Mouse (Mus musculus) testis, adult 2 months (tissue): ENCODE measurements at regions not wholly inside any gene's neighbourhood (a gene's known extent, or its start where the extent isn't known, plus 50 kb on each side); places are given as distances from the start of the nearest gene placed in this dataset.

ENCODE experiments used
- H3K27ac ChIP-seq: fragments of 200-500 bp; 2 replicates; pipeline ENCODE4 v1.5.1; 2012; ENCODE audit warnings: low read depth, low read length; ENCODE audit not compliant: control insufficient read depth, insufficient read depth
- H3K27me3 ChIP-seq: fragments of 200-500 bp; 2 replicates; pipeline ENCODE4 v1.6.1; 2012; ENCODE audit warnings: mild to moderate bottlenecking, low read length, moderate library complexity; ENCODE audit not compliant: control insufficient read depth, insufficient read depth
- H3K36me3 ChIP-seq: fragments of 200-500 bp; 2 replicates; pipeline ENCODE4 v1.6.1; 2012; ENCODE audit warnings: mild to moderate bottlenecking, low read length; ENCODE audit not compliant: control insufficient read depth, insufficient read depth
- H3K4me1 ChIP-seq: fragments of 200-500 bp; 2 replicates; pipeline ENCODE4 v1.6.1; 2012; ENCODE audit warnings: low read length; ENCODE audit not compliant: control insufficient read depth, insufficient read depth
- H3K4me3 ChIP-seq: fragments of 200-500 bp; 2 replicates; pipeline ENCODE4 v1.5.1; 2012; ENCODE audit warnings: low read depth, mild to moderate bottlenecking, low read length, moderate library complexity, mixed read lengths; ENCODE audit not compliant: control insufficient read depth
- CTCF ChIP-seq: fragments of 200-500 bp; IDR thresholded peaks from 2 replicates; pipeline ENCODE4 v1.5.1; 2012; ENCODE audit warnings: low read depth, mild to moderate bottlenecking, inconsistent platforms, low read length, moderate library complexity; ENCODE audit not compliant: control insufficient read depth, insufficient read depth, insufficient replicate concordance
- POLR2A ChIP-seq: fragments of 200-500 bp; IDR thresholded peaks from 2 replicates; pipeline ENCODE4 v1.6.1; 2012; ENCODE audit warnings: low read depth, mild to moderate bottlenecking, inconsistent platforms, low read length, moderate library complexity; ENCODE audit not compliant: control insufficient read depth

DNA sequence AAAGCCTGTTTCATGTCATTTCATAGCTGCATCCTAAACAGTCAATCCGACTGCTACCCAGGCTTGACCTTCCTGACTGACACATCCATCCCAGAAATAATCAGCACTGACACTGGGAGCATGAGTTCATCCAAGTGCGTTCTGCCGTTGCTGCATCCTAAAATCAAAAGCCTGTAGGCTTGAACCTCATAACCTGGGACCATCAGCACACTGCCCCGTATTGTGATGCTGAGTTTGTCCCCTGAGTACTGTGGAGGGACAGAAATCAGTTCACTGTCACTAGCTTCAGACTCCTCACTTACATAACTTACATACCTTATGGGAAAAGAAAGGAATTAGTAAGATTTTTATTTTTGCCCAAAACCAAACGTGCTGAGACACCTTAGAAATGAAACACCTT, 255.0 kb downstream of the Ankrd50 start:
- Histone ChIP-seq H3K27me3 (no peaks in the 10 kb centered on the region), H3K27ac (no peak overlapping the region), H3K4me1 (peaks cover 3% of the 10 kb centered on the region; the same call in 1 of the 2 replicates), H3K36me3 (no peaks in the 10 kb centered on the region), H3K4me3 (no peak overlapping the region)
- TF ChIP-seq CTCF (no peak), POLR2A (no peak)

GRCm38 (mm10) chr3:38229051-38229450, 255.6 kb downstream of the Ankrd50 start:
- no peaks in the 10 kb centered on the region for H3K36me3 ChIP-seq
- TF ChIP-seq CTCF: no peak
- no peak for TF ChIP-seq POLR2A

GRCm38 (mm10) chr3:38227596-38227995, 257.0 kb downstream of the Ankrd50 start:
- no peak overlapping the region for H3K4me3 ChIP-seq
- H3K36me3 ChIP-seq: no peaks in the 10 kb centered on the region
- no peaks in the 10 kb centered on the region for H3K27me3 ChIP-seq
- H3K4me1 ChIP-seq: peaks cover 3% of the 10 kb centered on the region; the same call in 1 of the 2 replicates
- H3K27ac ChIP-seq: no peak overlapping the region
- peak; percentile 73; the same call in 1 of the 2 replicates for TF ChIP-seq CTCF
- no peak for TF ChIP-seq POLR2A

More at GRCm38 (mm10) chr3:38229051-38229450, 255.6 kb downstream of the Ankrd50 start:
- H3K4me1 ChIP-seq: peaks cover 3% of the 10 kb centered on the region; the same call in 1 of the 2 replicates
- H3K27ac ChIP-seq: no peak overlapping the region
- H3K27me3 ChIP-seq: no peaks in the 10 kb centered on the region
- H3K4me3 ChIP-seq: no peak overlapping the region

GRCm38 (mm10) chr3:38227121-38227520, 257.5 kb downstream of the Ankrd50 start:
- Histone ChIP-seq H3K27ac (no peak overlapping the region), H3K4me3 (no peak overlapping the region)

DNA sequence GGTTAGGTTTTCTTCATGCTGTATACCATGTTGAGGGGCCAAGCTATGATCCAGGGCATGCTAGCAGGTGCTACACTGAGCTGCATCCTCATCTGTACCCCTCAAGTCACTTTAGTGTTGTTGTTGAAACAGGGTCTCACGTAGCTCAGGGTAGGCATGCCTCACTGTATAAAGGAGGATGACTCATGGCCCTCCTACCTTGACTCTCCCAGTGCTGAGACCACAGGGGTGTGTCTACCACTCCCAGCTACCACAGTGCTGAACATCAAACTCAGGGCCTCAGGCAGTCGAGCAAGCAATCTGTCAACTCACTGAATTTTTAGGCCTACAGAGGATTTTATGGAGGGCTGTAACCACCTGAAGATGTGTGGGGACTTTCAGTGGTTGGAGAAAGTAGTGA, 258.5 kb downstream of the Ankrd50 start:
- H3K4me3 ChIP-seq: no peak overlapping the region

More at GRCm38 (mm10) chr3:38227121-38227520, 257.5 kb downstream of the Ankrd50 start:
- peaks cover 3% of the 10 kb centered on the region; the same call in 1 of the 2 replicates for H3K4me1 ChIP-seq
- H3K27me3 ChIP-seq: no peaks in the 10 kb centered on the region
- H3K36me3 ChIP-seq: no peaks in the 10 kb centered on the region
- TF ChIP-seq CTCF (no peak), POLR2A (no peak)

GRCm38 (mm10) chr3:38221834-38222215, 262.8 kb downstream of the Ankrd50 start:
- Histone ChIP-seq H3K27ac (no peak overlapping the region), H3K27me3 (no peaks in the 10 kb centered on the region), H3K4me1 (no peaks in the 10 kb centered on the region), H3K36me3 (no peaks in the 10 kb centered on the region), H3K4me3 (no peak overlapping the region)
- TF ChIP-seq CTCF (no peak), POLR2A (no peak)

More for the DNA sequence above, 258.5 kb downstream of the Ankrd50 start:
- Histone ChIP-seq H3K27ac (no peak overlapping the region), H3K27me3 (no peaks in the 10 kb centered on the region), H3K36me3 (no peaks in the 10 kb centered on the region), H3K4me1 (peaks cover 3% of the 10 kb centered on the region; the same call in 1 of the 2 replicates)
- TF ChIP-seq CTCF (no peak), POLR2A (no peak)

- Histone ChIP-seq H3K27me3 (no peaks in the 10 kb centered on the region), H3K36me3 (no peaks in the 10 kb centered on the region), H3K4me3 (no peak overlapping the region), H3K4me1 (no peaks in the 10 kb centered on the region), H3K27ac (no peak overlapping the region)
- TF ChIP-seq POLR2A: no peak
- no peak for TF ChIP-seq CTCF
These were observed 263.5 kb downstream of the Ankrd50 start for GRCm38 (mm10) chr3:38220934-38221833.
